Mouse (Mus musculus) heart, adult 2 months (tissue): ENCODE measurements around the gene Gap43.

Source experiments
- CTCF ChIP-seq: fragments of 200-600 bp; IDR thresholded peaks from 2 replicates; pipeline ENCODE4 v1.8.1; 2022; ENCODE audit warnings: antibody characterized with exemption, mild to moderate bottlenecking, moderate library complexity
- EP300 ChIP-seq: fragments of 200-500 bp; IDR thresholded peaks from 2 replicates; pipeline ENCODE4 v1.6.1; 2011; ENCODE audit warnings: low read depth, low read length, control low read depth; ENCODE audit not compliant: insufficient read depth
- POLR2A ChIP-seq: fragments of 200-500 bp; IDR thresholded peaks from 2 replicates; pipeline ENCODE4 v1.6.1; 2011; ENCODE audit warnings: mild to moderate bottlenecking, low read depth, low read length, control low read depth; ENCODE audit not compliant: insufficient read depth

- TF ChIP-seq CTCF (no peak), EP300 (no peak), POLR2A (no peak)
Observed at GRCm38 (mm10) chr16:42268843-42269586, 71.4 kb downstream of the Gap43 start.
